Mouse (Mus musculus): ENCODE results near the gene Olig2. TPM values are rescaled to one million over a fixed set of nuclear protein-coding genes. Genes with fewer than 3 reads are reported as not detected.

Gene Olig2
- polyA plus RNA-seq (2012; rRNA removed) = not detected in 2 replicates

DNA sequence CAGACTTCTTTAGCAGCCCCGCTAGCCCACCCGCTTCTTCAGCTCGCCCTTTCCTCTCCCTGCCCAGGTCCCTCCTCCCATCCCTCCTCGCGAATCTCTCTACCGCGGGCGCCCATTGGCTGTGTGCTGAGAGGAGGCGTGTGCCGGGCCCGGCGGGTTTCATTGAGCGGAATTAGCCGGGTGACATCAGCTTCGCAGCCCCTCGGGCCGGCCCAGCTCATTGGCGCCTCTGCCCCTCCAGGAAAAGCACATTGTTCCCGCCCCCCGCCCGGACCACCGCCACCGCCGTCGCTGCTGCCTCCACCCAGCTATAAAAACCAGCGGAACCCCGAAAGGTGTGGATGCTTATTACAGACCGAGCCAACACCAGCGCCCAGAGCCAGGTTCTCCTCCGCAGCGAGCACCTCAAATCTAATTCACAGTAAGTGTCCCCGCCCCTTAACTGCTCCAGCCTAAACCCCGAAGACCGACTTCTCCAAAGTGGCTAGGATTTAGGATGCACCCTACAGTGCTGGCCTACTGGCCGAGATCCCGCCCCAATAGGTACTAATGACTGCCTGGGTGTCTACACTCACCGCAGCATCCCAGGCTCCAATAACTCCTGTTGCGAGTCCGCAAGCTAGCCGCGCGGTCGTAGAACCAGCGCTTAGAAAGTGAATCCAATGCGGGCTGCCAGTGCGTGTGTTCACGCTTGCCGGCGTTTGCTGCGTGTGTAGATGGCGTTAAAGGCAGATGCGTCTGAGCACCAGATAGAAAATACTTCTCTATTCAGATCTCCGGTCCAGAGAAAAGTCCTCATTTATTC, at the start of gene Olig2:
Gene Olig2 (plus strand): TSS at position 225 of the 805 bp plus-strand sequence.

GRCm38 (mm10) chr16:91269468-91270211, 44.4 kb downstream of the Olig2 start, which contains the start of gene Olig1:
Gene Olig1, plus strand, starts transcription at chr16:91269772.

Other genes starting within 250 kb of the Olig2 start
- gene Synj1, start 214.1 kb upstream of the Olig2 start, polyA plus RNA-seq (2012; rRNA removed) = 23.3 and 24.7 TPM in 2 replicates
- gene Paxbp1, start 180.9 kb upstream of the Olig2 start, polyA plus RNA-seq (2012; rRNA removed) = 10.7 and 12.9 TPM in 2 replicates
- 1.7 and 2.3 TPM in 2 replicates for gene 4932438H23Rik, start 130.3 kb upstream of the Olig2 start, polyA plus RNA-seq (2012; rRNA removed)
- 0.05 and 0.08 TPM in 2 replicates for gene Olig1, start 44.3 kb downstream of the Olig2 start, polyA plus RNA-seq (2012; rRNA removed)
- gene Ifnar2, start 147.3 kb downstream of the Olig2 start, polyA plus RNA-seq (2012; rRNA removed) = 21.4 and 24.1 TPM in 2 replicates
- not detected in 2 replicates for gene Gm21970, start 166.3 kb downstream of the Olig2 start, polyA plus RNA-seq (2012; rRNA removed)
- 42.1 and 48.0 TPM in 2 replicates for gene Il10rb, start 180.7 kb downstream of the Olig2 start, polyA plus RNA-seq (2012; rRNA removed)

All from colon, adult 2 months (tissue).